Mouse (Mus musculus) liver, postnatal 0 days (tissue): ENCODE data around the gene Bag6.

Experiments used
- CTCF ChIP-seq: sonication (generic); IDR thresholded peaks from 2 replicates; pipeline ENCODE4 v1.5.1; 2016; ENCODE audit warnings: antibody characterized with exemption, low read depth
- EP300 ChIP-seq: IDR thresholded peaks from 2 replicates; pipeline ENCODE4 v1.6.1; 2016; ENCODE audit warnings: antibody characterized with exemption, low read depth, mild to moderate bottlenecking

DNA sequence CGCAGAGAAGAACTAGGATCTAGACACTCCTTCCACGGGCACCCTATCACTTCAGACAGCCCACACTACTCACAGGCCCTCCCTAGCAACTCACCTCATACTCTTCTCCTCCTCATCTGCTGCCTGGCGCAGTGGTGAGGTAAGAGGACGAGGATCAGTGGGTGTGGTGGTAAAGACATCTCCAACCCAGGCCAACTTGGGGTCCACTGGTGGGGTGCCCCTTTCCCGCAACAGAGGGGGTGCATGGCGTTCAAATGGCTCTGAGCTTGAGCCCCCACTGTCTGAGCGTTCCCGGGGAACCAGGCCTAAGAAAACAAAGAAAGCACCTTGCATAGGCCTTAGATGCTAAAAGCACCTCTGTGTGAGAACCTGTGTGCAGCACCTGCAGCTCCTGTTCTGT, 22.3 kb downstream of the Bag6 start:
- TF ChIP-seq CTCF = no peak
- TF ChIP-seq EP300 = no peak
